Mouse (Mus musculus) olfactory bulb, adult 2 months (tissue): ENCODE results near the gene Fam43a.

Experiments
- CTCF ChIP-seq: fragments of 200-500 bp; IDR thresholded peaks from 2 replicates; pipeline ENCODE4 v1.5.1; 2012; ENCODE audit warnings: low read depth, mild to moderate bottlenecking, low read length, moderate library complexity; ENCODE audit not compliant: insufficient read depth
- POLR2A ChIP-seq: fragments of 200-500 bp; IDR thresholded peaks from 2 replicates; pipeline ENCODE4 v1.6.1; 2012; ENCODE audit warnings: mild to moderate bottlenecking, low read depth, low read length, moderate library complexity; ENCODE audit not compliant: insufficient read depth

DNA sequence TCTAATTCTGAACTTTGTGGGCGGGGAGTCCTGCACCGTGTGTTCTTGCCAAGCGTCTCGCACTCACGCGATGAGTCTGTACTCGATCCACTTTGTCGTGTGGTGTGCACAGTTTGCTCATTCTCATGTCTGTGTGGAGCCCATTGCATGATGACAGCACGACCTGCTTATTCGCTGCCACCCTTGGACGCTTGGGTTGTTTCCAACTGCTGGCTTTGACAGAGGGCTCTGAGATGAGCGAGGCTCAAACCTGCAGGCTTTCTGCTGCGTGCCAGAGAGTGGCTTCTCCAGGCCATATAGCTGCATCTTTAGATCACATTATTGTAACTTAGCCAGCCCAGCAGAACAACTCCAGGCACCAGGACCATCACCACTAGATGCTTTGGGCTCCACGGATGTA, 39.1 kb downstream of the Fam43a start:
- TF ChIP-seq CTCF (no peak), POLR2A (no peak)
